Mouse (Mus musculus) lung, embryonic 14.5 days (tissue): Measurements from ENCODE around the gene Aknad1. TPM values are rescaled to one million over a fixed set of nuclear protein-coding genes. Genes with fewer than 3 reads are reported as not detected.

ENCODE experiments used
- ATAC-seq: fragments of 200-750 bp; cut with Nextera tagmentation; 2 replicates; pipeline ENCODE4 v1.8.0; 2017; ENCODE audit warnings: mild to moderate bottlenecking, moderate TSS enrichment, moderate library complexity; ENCODE audit not compliant: insufficient read depth
- DNase-seq: peaks from one replicate; pipeline ENCODE4 v3.0.0-alpha.2; 2015
- H3K27ac ChIP-seq: fragments of 300-500 bp; sonication (generic); 2 replicates; pipeline ENCODE4 v1.5.1; 2014; ENCODE audit warnings: low read depth, mild to moderate bottlenecking, moderate library complexity
- H3K27me3 ChIP-seq: fragments of 300-500 bp; sonication (generic); 2 replicates; pipeline ENCODE4 v1.6.1; 2014; ENCODE audit warnings: low read length, control low read depth; ENCODE audit not compliant: insufficient read depth
- H3K36me3 ChIP-seq: fragments of 300-500 bp; sonication (generic); 2 replicates; pipeline ENCODE4 v1.6.1; 2014; ENCODE audit warnings: control low read depth; ENCODE audit not compliant: insufficient read depth
- H3K4me1 ChIP-seq: fragments of 300-500 bp; sonication (generic); 2 replicates; pipeline ENCODE4 v1.6.1; 2014; ENCODE audit warnings: antibody characterized with exemption, control low read depth; ENCODE audit not compliant: insufficient read depth
- H3K4me2 ChIP-seq: fragments of 300-500 bp; sonication (generic); 2 replicates; pipeline ENCODE4 v1.6.1; 2014; ENCODE audit warnings: mild to moderate bottlenecking
- H3K4me3 ChIP-seq: fragments of 300-500 bp; sonication (generic); 2 replicates; pipeline ENCODE4 v1.5.1; 2014; ENCODE audit warnings: low read depth, low read length
- H3K9ac ChIP-seq: fragments of 300-500 bp; sonication (generic); 2 replicates; pipeline ENCODE4 v1.6.1; 2014
- H3K9me3 ChIP-seq: fragments of 300-500 bp; sonication (generic); 2 replicates; pipeline ENCODE4 v1.6.1; 2016; ENCODE audit warnings: low read depth, low read length, control low read depth
- CTCF ChIP-seq: IDR thresholded peaks from 2 replicates; pipeline ENCODE4 v1.5.1; 2016; ENCODE audit warnings: antibody characterized with exemption, low read depth
- WGBS: fragments of 180-500 bp; shearing (Covaris S2); extraction: QIAGEN DNeasy Blood & Tissue Kit; methylation state at CpG from one replicate; pipeline ENCODE4 v1.1.7; 2014; 5-methylcytosine and 5-hydroxymethylcytosine counted together
- polyA plus RNA-seq: library from polyadenylated mRNA; unstranded; fragments of >200 nt; fragmentation: Nextera tagmentation; extraction: Ambion mirVana; gene quantifications from 2 replicates; pipeline ENCODE4 v1.2.1, GENCODE M21; 2014

The Aknad1 gene
- polyA plus RNA-seq, 1 experiment from 2014 or later = 0.11 TPM

DNA sequence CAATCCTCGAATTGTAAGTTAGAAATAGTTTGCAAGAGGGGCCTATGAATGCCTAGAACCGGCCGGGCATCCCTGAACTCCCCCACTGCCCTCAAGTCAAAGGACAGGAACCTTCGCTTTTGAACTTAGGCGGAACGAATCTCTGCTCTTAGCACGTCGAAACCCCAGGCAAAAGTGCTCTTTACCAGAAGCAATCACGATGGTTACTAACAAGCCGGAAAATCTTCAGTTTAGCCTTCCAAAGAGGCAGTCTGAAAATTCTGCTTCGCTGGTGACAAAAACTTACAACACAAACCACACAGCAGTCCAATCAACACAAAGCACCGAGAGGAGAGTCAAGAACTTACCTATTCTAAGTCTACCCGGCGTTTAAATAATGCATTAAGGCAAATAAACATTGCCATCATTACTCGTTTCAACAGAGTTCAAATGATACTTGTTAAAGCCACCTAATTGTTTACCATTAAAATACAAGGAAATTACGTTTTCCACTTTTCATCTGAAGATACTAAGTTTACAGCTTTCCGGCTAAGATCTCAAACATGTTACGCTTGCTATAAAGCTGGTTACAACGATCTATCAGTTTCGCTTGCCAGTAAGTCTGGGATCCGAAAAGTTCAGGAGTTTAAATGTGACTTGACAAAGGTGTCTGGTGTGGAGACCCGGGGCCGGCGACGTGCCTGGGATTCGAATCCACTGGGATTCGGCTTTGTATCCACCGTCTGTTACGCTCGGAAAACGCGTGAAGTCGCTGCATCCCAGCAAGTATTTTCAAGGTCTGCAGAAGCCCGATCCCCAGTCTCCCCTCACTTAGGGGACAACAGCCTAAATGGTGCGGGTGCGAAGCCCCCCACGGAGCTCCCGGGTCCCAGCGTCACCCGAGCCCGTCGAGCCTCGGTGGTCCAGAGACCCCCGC lies 18.1 kb upstream of the Aknad1 start:
- peak overlapping the region; percentile 77 for H3K4me2 ChIP-seq
- no peaks in the 10 kb centered on the region for H3K9me3 ChIP-seq
- no peaks in the 10 kb centered on the region for H3K36me3 ChIP-seq
- WGBS = under 1% methylated on average over 44 of the region's 44 CpGs
- peak overlapping the region; percentile 75 for H3K4me3 ChIP-seq
- TF ChIP-seq CTCF = peak; percentile 30
- H3K9ac ChIP-seq = peak overlapping the region; percentile 85
- DNase-seq (peak; percentile 83), ATAC-seq (no peak; the same call in 1 of the 2 replicates)
- H3K27me3 ChIP-seq = no peaks in the 10 kb centered on the region
- H3K27ac ChIP-seq = peak overlapping the region; percentile 88
- peaks cover 10% of the 10 kb centered on the region; the same call in 1 of the 2 replicates for H3K4me1 ChIP-seq

- ATAC-seq (peak; percentile 98), DNase-seq (peak; percentile 99)
- Histone ChIP-seq H3K4me1 (peaks cover 10% of the 10 kb centered on the region; the same call in 1 of the 2 replicates), H3K36me3 (no peaks in the 10 kb centered on the region), H3K27me3 (no peaks in the 10 kb centered on the region), H3K4me3 (peak within 1 kb of the TSS; percentile 75), H3K9me3 (no peaks in the 10 kb centered on the region), H3K4me2 (peak within 1 kb of the TSS; percentile 77), H3K27ac (peak within 1 kb of the TSS; percentile 88), H3K9ac (peak within 1 kb of the TSS; percentile 85)
- no peak for TF ChIP-seq CTCF
- WGBS = 3% methylated on average over 53 of the region's 53 CpGs
Observed at GRCm38 (mm10) chr3:108722036-108722872, 17.2 kb upstream of the Aknad1 start, which contains the start of gene Gpsm2. TSS of gene Gpsm2 (minus strand) at chr3:108722309.

GRCm38 (mm10) chr3:108726413-108726812 lies 13.0 kb upstream of the Aknad1 start:
- Histone ChIP-seq H3K4me3 (no peak overlapping the region), H3K27ac (no peak overlapping the region), H3K9me3 (no peaks in the 10 kb centered on the region), H3K4me2 (no peak overlapping the region), H3K4me1 (no peaks in the 10 kb centered on the region), H3K36me3 (no peaks in the 10 kb centered on the region), H3K27me3 (no peaks in the 10 kb centered on the region), H3K9ac (no peak overlapping the region)
- DNase-seq = no peak
- no peak for TF ChIP-seq CTCF
- WGBS = 83% methylated on average over 7 of the region's 7 CpGs
- no peak for ATAC-seq

DNA sequence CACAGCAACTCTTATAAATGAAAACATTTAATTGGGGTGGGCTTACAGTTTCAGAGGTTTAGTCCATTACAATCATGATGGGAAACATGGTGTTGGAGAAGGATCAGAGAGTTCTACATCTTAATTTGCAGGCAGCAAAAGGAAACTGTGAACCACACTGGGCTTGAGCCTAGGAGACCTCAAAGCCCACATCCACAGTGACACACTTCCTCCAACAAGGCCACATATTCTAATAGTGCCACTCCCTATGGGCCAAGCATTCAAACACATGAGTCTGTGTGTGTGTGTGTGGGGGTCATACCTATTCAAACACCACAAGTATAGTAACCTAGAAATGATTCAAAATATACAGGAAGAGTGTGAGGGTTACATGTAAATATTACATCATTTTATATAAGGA lies 12.1 kb upstream of the Aknad1 start:
- Histone ChIP-seq H3K4me1 (no peaks in the 10 kb centered on the region), H3K36me3 (no peaks in the 10 kb centered on the region), H3K4me3 (no peak overlapping the region), H3K27ac (no peak overlapping the region), H3K4me2 (no peak overlapping the region), H3K9me3 (no peaks in the 10 kb centered on the region), H3K27me3 (no peaks in the 10 kb centered on the region), H3K9ac (no peak overlapping the region)
- DNase-seq (no peak), ATAC-seq (no peak)
- no peak for TF ChIP-seq CTCF

DNA sequence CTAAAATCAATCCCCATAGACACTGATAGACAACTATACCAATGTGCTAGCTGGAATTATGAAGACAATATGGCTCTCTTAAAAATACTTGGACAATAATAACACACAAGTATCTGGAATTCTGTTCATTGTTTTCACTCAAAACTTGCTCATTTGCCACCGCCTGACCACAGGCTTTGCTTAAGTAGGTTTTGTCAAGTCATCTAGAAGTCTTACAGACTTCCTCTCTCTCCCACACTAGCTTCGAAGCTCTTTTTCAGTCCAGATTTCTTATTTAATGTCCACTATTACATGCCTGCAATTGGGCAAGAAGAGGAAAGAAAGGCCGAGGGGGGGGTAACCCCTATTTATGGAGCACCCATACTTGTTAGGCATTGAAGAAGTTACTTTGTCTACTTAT lies 11.7 kb upstream of the Aknad1 start:
- no peak overlapping the region for H3K27ac ChIP-seq
- H3K9me3 ChIP-seq = no peaks in the 10 kb centered on the region

GRCm38 (mm10) chr3:108730316-108730715 lies 9.1 kb upstream of the Aknad1 start:
- H3K9ac ChIP-seq = no peak overlapping the region
- WGBS = 27% methylated on average over 12 of the region's 12 CpGs
- no peak overlapping the region for H3K4me3 ChIP-seq
- no peaks in the 10 kb centered on the region for H3K4me1 ChIP-seq
- ATAC-seq = peak; percentile 54; the same call in 1 of the 2 replicates
- no peak for TF ChIP-seq CTCF
- H3K36me3 ChIP-seq = no peaks in the 10 kb centered on the region
- no peak overlapping the region for H3K4me2 ChIP-seq
- H3K27me3 ChIP-seq = no peaks in the 10 kb centered on the region
- H3K9me3 ChIP-seq = 0 out of 2 replicates have a peak, but pooled peaks cover 3% of the 10 kb centered on the region
- peak; percentile 23 for DNase-seq
- no peak overlapping the region for H3K27ac ChIP-seq

More for the DNA sequence above, 11.7 kb upstream of the Aknad1 start:
- Histone ChIP-seq H3K4me3 (no peak overlapping the region), H3K9ac (no peak overlapping the region), H3K27me3 (no peaks in the 10 kb centered on the region), H3K4me2 (no peak overlapping the region), H3K36me3 (no peaks in the 10 kb centered on the region), H3K4me1 (no peaks in the 10 kb centered on the region)
- DNase-seq = no peak
- TF ChIP-seq CTCF = no peak
- WGBS = 90% methylated on average over 3 of the region's 3 CpGs
- no peak for ATAC-seq
